Mouse (Mus musculus) hindbrain, embryonic 11.5 days (tissue): Measurements from ENCODE around the gene Dmpk. TPM values are rescaled to one million over a fixed set of nuclear protein-coding genes. Genes with fewer than 3 reads are reported as not detected.

Source experiments
- ATAC-seq: fragments of 200-750 bp; cut with Nextera tagmentation; 2 replicates; pipeline ENCODE4 v1.8.0; 2017; ENCODE audit warnings: mild to moderate bottlenecking, moderate TSS enrichment, moderate library complexity; ENCODE audit not compliant: low FRiP score
- DNase-seq: peaks from one replicate; pipeline ENCODE4 v3.0.0-alpha.2; 2015; ENCODE audit warnings: low spot score
- H3K27ac ChIP-seq: fragments of 300-500 bp; sonication (generic); 2 replicates; pipeline ENCODE4 v1.5.1; 2014; ENCODE audit warnings: mild to moderate bottlenecking, low read depth, low read length
- H3K27me3 ChIP-seq: fragments of 300-500 bp; sonication (generic); 2 replicates; pipeline ENCODE4 v1.6.1; 2014; ENCODE audit warnings: mild to moderate bottlenecking, low read length, moderate library complexity, mixed read lengths; ENCODE audit not compliant: control insufficient read depth, insufficient read depth
- H3K36me3 ChIP-seq: fragments of 300-500 bp; sonication (generic); 2 replicates; pipeline ENCODE4 v1.6.1; 2014; ENCODE audit warnings: mild to moderate bottlenecking, low read length, moderate library complexity, mixed read lengths; ENCODE audit not compliant: control insufficient read depth, insufficient read depth
- H3K4me1 ChIP-seq: fragments of 300-500 bp; sonication (generic); replicated peaks from 2 replicates; pipeline ENCODE4 v1.6.1; 2014; ENCODE audit warnings: low read length, mixed read lengths; ENCODE audit not compliant: control insufficient read depth, insufficient read depth
- H3K4me2 ChIP-seq: fragments of 300-500 bp; sonication (generic); replicated peaks from 2 replicates; pipeline ENCODE4 v1.6.1; 2014; ENCODE audit warnings: mild to moderate bottlenecking, low read depth, low read length
- H3K4me3 ChIP-seq: fragments of 300-500 bp; sonication (generic); 2 replicates; pipeline ENCODE4 v1.5.1; 2014; ENCODE audit warnings: low read depth, low read length
- H3K9ac ChIP-seq: fragments of 300-500 bp; sonication (generic); 2 replicates; pipeline ENCODE4 v1.6.1; 2014; ENCODE audit warnings: low read depth, low read length
- H3K9me3 ChIP-seq: fragments of 300-500 bp; sonication (generic); 2 replicates; pipeline ENCODE4 v1.6.1; 2016; ENCODE audit warnings: low read length; ENCODE audit not compliant: control insufficient read depth
- WGBS: fragments of 180-500 bp; shearing (Covaris S2); extraction: QIAGEN DNeasy Blood & Tissue Kit; methylation state at CpG from one replicate; pipeline ENCODE4 v1.1.7; 2014; 5-methylcytosine and 5-hydroxymethylcytosine counted together
- polyA plus RNA-seq: library from polyadenylated mRNA; unstranded; fragments of >200 nt; fragmentation: Nextera tagmentation; extraction: Ambion mirVana; gene quantifications from 2 replicates; pipeline ENCODE4 v1.2.1, GENCODE M21; 2014

The Dmpk gene
- polyA plus RNA-seq, 1 experiment from 2014 or later, result 12.2 TPM

DNA sequence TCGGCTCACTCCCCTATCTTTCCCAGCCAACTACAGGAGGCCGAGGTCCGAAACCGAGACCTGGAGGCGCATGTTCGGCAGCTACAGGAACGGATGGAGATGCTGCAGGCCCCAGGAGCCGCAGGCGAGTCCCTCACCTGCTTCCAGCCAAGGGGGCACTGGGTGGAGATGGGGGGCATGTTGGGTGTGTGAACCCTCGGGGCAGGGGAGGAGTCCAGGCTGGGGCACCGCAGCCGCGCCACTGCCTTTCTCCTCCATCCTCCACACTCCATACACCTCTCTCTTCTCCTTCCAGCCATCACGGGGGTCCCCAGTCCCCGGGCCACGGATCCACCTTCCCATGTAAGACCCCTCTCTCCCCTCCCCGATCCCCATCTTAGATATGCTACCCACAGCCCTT lies 8.3 kb downstream of the Dmpk start:
- peaks cover 7% of the 10 kb centered on the region; the same call in 1 of the 2 replicates for H3K27me3 ChIP-seq
- peak overlapping the region; percentile 99 for H3K4me2 ChIP-seq
- peaks cover 14% of the 10 kb centered on the region; the same call in 1 of the 2 replicates for H3K4me1 ChIP-seq
- no peak overlapping the region for H3K4me3 ChIP-seq
- DNase-seq (no peak), ATAC-seq (no peak)
- H3K27ac ChIP-seq, result no peak overlapping the region
- H3K9ac ChIP-seq, result peak overlapping the region; percentile 20
- H3K9me3 ChIP-seq, result no peaks in the 10 kb centered on the region
- WGBS, result 27% methylated on average over 17 of the region's 17 CpGs
- H3K36me3 ChIP-seq, result no peaks in the 10 kb centered on the region

DNA sequence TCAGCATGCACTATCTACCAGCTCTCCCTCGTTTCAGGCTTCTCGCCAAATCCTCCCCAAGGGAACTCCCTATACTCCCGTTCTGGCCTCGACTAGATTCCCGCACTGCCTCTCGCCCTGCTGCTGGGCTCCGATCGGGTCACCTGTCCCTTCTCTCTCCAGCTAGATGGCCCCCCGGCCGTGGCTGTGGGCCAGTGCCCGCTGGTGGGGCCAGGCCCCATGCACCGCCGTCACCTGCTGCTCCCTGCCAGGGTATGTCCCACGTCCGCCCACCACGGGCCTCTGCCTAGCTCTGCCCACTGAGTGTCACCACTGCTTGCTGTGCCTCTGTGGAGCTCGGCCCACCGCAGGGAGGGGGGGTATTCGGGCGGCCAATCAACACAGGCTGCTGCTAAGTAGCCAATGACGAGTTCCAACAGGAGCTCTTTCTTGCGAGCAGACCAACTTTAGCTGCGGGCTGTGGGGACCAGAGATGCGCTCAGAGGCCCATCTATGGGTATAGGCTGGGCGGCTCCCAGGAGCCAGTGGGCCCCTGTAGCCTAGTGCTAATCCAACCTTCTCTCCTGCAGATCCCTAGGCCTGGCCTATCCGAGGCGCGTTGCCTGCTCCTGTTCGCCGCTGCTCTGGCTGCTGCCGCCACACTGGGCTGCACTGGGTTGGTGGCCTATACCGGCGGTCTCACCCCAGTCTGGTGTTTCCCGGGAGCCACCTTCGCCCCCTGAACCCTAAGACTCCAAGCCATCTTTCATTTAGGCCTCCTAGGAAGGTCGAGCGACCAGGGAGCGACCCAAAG lies 8.9 kb downstream of the Dmpk start:
- peak; percentile 45 for ATAC-seq
- 3% methylated on average over 37 of the region's 38 CpGs for WGBS
- peaks cover 7% of the 10 kb centered on the region; the same call in 1 of the 2 replicates for H3K27me3 ChIP-seq

DNA sequence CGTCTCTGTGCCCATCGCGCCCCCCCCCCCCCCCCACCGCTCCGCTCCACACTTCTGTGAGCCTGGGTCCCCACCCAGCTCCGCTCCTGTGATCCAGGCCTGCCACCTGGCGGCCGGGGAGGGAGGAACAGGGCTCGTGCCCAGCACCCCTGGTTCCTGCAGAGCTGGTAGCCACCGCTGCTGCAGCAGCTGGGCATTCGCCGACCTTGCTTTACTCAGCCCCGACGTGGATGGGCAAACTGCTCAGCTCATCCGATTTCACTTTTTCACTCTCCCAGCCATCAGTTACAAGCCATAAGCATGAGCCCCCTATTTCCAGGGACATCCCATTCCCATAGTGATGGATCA lies 9.5 kb downstream of the Dmpk start:
- Histone ChIP-seq H3K4me1 (peaks cover 14% of the 10 kb centered on the region; the same call in 1 of the 2 replicates), H3K27ac (peak overlapping the region; percentile 62), H3K36me3 (0 out of 2 replicates have a peak, but pooled peaks cover 2% of the 10 kb centered on the region), H3K4me2 (peak overlapping the region; percentile 99), H3K9ac (peak overlapping the region; percentile 56; the same call in 1 of the 2 replicates), H3K9me3 (no peaks in the 10 kb centered on the region), H3K4me3 (peak overlapping the region; percentile 72), H3K27me3 (peaks cover 7% of the 10 kb centered on the region; the same call in 1 of the 2 replicates)
- WGBS, result 0% methylated on average over 9 of the region's 15 CpGs
- peak; percentile 87 for DNase-seq
- ATAC-seq, result peak; percentile 60

More for the DNA sequence above, 8.9 kb downstream of the Dmpk start:
- peak overlapping the region; percentile 43; the same call in 1 of the 2 replicates for H3K27ac ChIP-seq
- 0 out of 2 replicates have a peak, but pooled peaks cover 2% of the 10 kb centered on the region for H3K36me3 ChIP-seq
- H3K4me3 ChIP-seq, result peak overlapping the region; percentile 72
- peaks cover 14% of the 10 kb centered on the region; the same call in 1 of the 2 replicates for H3K4me1 ChIP-seq
- H3K4me2 ChIP-seq, result peak overlapping the region; percentile 99
- H3K9me3 ChIP-seq, result no peaks in the 10 kb centered on the region
- H3K9ac ChIP-seq, result peak overlapping the region; percentile 56; the same call in 1 of the 2 replicates
- DNase-seq, result peak; percentile 71

DNA sequence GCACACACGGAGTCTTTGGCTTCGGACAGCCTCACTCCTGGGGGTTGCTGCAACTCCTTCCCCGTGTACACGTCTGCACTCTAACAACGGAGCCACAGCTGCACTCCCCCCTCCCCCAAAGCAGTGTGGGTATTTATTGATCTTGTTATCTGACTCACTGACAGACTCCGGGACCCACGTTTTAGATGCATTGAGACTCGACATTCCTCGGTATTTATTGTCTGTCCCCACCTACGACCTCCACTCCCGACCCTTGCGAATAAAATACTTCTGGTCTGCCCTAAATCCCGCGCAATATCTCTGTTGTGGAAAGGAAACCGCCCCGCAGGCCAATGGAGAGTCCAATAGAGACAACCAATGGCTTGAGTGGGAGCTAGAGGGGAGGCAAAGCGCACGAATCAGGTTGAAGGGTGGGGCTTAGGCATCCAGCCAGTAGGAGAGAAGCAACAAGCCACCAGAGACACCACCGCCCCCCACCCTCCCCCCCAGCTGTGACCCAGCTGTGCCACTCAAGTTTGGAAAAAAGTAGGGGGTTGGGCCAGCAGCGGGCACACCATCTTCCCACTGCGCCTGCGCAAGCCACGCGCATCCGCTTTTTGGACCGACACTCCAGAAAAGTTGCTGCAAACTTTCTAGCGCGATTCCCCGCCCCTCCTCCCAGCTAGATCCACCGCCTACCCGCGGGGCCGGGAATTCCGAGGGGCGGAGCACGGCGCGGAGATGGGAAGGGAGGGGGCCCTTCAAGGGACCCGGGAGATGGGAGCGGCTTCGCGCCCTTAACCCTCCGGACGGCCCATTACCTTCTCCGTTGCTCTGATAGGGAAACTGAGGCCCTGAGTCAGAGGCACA lies 10.1 kb downstream of the Dmpk start:
- DNase-seq, result peak; percentile 96

DNA sequence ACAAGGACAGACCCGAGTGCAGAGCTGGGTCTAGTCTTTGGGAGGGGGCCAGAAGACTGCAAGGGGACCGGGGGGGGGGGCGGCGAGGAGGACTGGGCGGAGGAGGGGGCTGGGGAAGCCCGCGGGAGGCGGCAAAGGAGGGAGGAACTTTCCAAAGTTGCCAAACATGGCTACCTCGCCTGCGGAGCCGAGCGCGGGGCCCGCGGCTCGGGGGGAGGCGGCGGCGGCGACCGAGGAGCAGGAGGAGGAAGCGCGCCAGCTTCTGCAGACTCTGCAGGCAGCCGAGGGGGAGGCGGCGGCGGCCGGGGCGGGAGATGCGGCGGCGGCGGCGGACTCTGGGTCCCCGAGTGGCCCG lies 10.8 kb downstream of the Dmpk start, which contains the start of gene Six5:
Six5 (plus strand) TSS at position 124 of the 355 bp plus-strand sequence.
- DNase-seq (no peak), ATAC-seq (no peak)
- peak within 1 kb of the TSS; percentile 90 for H3K9ac ChIP-seq
- 0 out of 2 replicates have a peak, but pooled peaks cover 2% of the 10 kb centered on the region for H3K36me3 ChIP-seq
- H3K4me2 ChIP-seq, result peak within 1 kb of the TSS; percentile 99
- H3K27me3 ChIP-seq, result peaks cover 7% of the 10 kb centered on the region; the same call in 1 of the 2 replicates
- 0% methylated on average over 2 of the region's 36 CpGs for WGBS
- no peaks in the 10 kb centered on the region for H3K9me3 ChIP-seq
- H3K4me1 ChIP-seq, result peaks cover 14% of the 10 kb centered on the region; the same call in 1 of the 2 replicates
- H3K4me3 ChIP-seq, result peak within 1 kb of the TSS; percentile 72
- H3K27ac ChIP-seq, result peak within 1 kb of the TSS; percentile 94

More for the DNA sequence above, 10.1 kb downstream of the Dmpk start:
- peak; percentile 89 for ATAC-seq
- H3K4me3 ChIP-seq, result peak overlapping the region; percentile 72
- WGBS, result under 1% methylated on average over 43 of the region's 45 CpGs
- peaks cover 14% of the 10 kb centered on the region; the same call in 1 of the 2 replicates for H3K4me1 ChIP-seq
- H3K9me3 ChIP-seq, result no peaks in the 10 kb centered on the region
- 0 out of 2 replicates have a peak, but pooled peaks cover 2% of the 10 kb centered on the region for H3K36me3 ChIP-seq
- H3K27ac ChIP-seq, result peak overlapping the region; percentile 94
- H3K27me3 ChIP-seq, result peaks cover 7% of the 10 kb centered on the region; the same call in 1 of the 2 replicates
- peak overlapping the region; percentile 90 for H3K9ac ChIP-seq
- H3K4me2 ChIP-seq, result peak overlapping the region; percentile 99

DNA sequence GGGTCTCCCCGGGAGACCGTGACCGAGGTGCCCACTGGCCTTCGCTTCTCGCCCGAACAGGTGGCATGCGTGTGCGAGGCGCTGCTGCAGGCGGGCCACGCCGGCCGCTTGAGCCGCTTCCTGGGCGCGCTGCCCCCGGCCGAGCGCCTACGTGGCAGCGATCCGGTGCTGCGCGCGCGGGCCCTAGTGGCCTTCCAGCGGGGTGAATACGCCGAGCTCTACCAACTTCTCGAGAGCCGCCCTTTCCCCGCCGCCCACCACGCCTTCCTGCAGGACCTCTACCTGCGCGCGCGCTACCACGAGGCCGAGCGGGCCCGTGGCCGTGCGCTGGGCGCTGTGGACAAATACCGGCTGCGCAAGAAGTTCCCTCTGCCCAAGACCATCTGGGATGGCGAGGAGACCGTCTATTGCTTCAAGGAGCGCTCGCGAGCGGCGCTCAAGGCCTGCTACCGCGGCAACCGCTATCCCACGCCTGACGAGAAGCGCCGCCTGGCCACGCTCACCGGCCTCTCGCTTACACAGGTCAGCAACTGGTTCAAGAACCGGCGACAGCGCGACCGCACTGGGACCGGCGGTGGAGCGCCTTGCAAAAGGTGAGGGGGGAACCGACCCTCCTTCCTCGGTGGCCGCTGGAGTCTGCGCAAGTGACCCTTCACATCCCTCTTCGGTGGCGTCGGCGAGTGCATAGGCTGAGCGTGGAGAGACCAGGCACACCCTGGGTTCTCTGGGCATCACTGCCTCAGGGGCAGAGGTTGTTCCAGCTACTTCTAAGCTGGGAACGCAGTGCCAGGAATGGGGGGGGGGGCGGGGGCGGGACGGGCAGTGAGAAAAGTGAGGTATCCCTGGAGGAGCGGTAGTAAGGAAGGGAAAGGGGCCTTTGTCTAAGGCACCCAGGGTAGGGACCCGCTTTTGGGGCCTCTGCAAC lies 11.4 kb downstream of the Dmpk start:
- Histone ChIP-seq H3K4me1 (peaks cover 14% of the 10 kb centered on the region; the same call in 1 of the 2 replicates), H3K9me3 (no peaks in the 10 kb centered on the region), H3K4me3 (peak overlapping the region; percentile 72), H3K4me2 (peak overlapping the region; percentile 99), H3K36me3 (0 out of 2 replicates have a peak, but pooled peaks cover 2% of the 10 kb centered on the region), H3K27ac (peak overlapping the region; percentile 94), H3K9ac (peak overlapping the region; percentile 90), H3K27me3 (peaks cover 7% of the 10 kb centered on the region; the same call in 1 of the 2 replicates)
- WGBS, result 1% methylated on average over 69 of the region's 87 CpGs
- peak; percentile 75 for DNase-seq
- 0 out of 2 replicates have a peak, but pooled peaks have one; percentile 2 for ATAC-seq

DNA sequence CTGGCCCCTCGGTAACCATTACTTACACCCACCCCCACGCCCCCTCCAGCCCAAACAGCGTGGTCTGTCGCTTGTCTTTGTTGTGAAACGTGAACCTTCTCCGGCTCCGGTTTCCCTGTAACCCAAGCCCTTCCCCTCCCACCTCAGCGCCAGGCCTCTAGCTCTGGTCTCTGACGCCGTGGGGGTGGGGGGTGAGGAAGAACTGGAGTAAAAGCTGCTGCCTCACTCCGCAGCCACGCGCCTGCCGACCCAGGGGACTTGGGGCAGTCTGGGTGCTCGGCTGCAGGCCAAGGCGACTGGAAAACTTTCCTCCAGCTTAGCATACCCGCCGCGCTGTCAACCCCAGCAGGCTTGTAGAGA lies 12.1 kb downstream of the Dmpk start:
- peaks cover 5% of the 10 kb centered on the region; the same call in 1 of the 2 replicates for H3K27me3 ChIP-seq
- 0% methylated on average over 18 of the region's 19 CpGs for WGBS
- H3K27ac ChIP-seq, result peak overlapping the region; percentile 94; the same call in 1 of the 2 replicates
- peaks cover 14% of the 10 kb centered on the region; the same call in 1 of the 2 replicates for H3K4me1 ChIP-seq
- ATAC-seq, result 0 out of 2 replicates have a peak, but pooled peaks have one; percentile 0
- H3K9me3 ChIP-seq, result no peaks in the 10 kb centered on the region
- 0 out of 2 replicates have a peak, but pooled peaks cover 2% of the 10 kb centered on the region for H3K36me3 ChIP-seq
- peak; percentile 73 for DNase-seq
- H3K9ac ChIP-seq, result peak overlapping the region; percentile 90
- H3K4me3 ChIP-seq, result peak overlapping the region; percentile 72
- H3K4me2 ChIP-seq, result peak overlapping the region; percentile 99
